In genomic region chr15:11903196-11904042, GRCm38 (mm10) we compare ENCODE assay signal across 7 mouse cellular contexts. TPM values are rescaled to one million over a fixed set of nuclear protein-coding genes. Genes with fewer than 3 reads are reported as not detected.
DNase-seq lines count a peak whose midpoint lies in the region; ATAC-seq and TF ChIP-seq lines count a peak whose summit lies in the region.

No protein-coding gene starts in this region.

- TF ChIP-seq POLR2A in brain, embryonic 14.5 days (IDR thresholded peaks at IDR 0.05; ENCODE audit: borderline replicate concordance, extremely low read depth, insufficient read depth, insufficient read length, poor library complexity, severe bottlenecking): no peak
- no peak for TF ChIP-seq POLR2A in olfactory bulb, adult 2 months (IDR thresholded peaks at IDR 0.05; ENCODE audit: insufficient read depth, low read depth, low read length)

- H3K9me3 ChIP-seq in forebrain, embryonic 13.5 days (replicated peaks): no peaks in the 10 kb centered on the region
- H3K9me3 ChIP-seq in intestine, embryonic 16.5 days (ENCODE audit: control insufficient read depth, low read length): no peaks in the 10 kb centered on the region
- no peaks in the 10 kb centered on the region for H3K9me3 ChIP-seq in liver, embryonic 16.5 days (replicated peaks; ENCODE audit: control insufficient read depth, low read length)

- H3K4me1 ChIP-seq in forebrain, embryonic 13.5 days: peaks cover 39% of the 10 kb centered on the region
- H3K4me1 ChIP-seq in intestine, embryonic 16.5 days (ENCODE audit: control insufficient read depth, insufficient read depth, low read length): peaks cover 20% of the 10 kb centered on the region
- H3K4me1 ChIP-seq in liver, embryonic 16.5 days (ENCODE audit: control insufficient read depth, low read depth, low read length): no peaks in the 10 kb centered on the region
- H3K4me1 ChIP-seq in olfactory bulb, adult 2 months (ENCODE audit: control insufficient read depth, insufficient read depth, low read length): peaks cover 38% of the 10 kb centered on the region

- DNase-seq in brain, embryonic 14.5 days (ENCODE audit: low read depth): peak; percentile 44
- DNase-seq in spleen, adult 12 weeks (ENCODE audit: low spot score): no peak
- DNase-seq in spleen, postnatal 14 days (ENCODE audit: low spot score in 2 of 2): no peak

- peaks cover 68% of the 10 kb centered on the region for H3K27me3 ChIP-seq in forebrain, embryonic 13.5 days
- H3K27me3 ChIP-seq in intestine, embryonic 16.5 days (replicated peaks; ENCODE audit: control insufficient read depth, insufficient read depth, low read length): peaks cover 13% of the 10 kb centered on the region
- H3K27me3 ChIP-seq in liver, embryonic 16.5 days (ENCODE audit: control insufficient read depth, insufficient read depth, low read depth, low read length): peaks cover 47% of the 10 kb centered on the region

- peak; percentile 8; the same call in 1 of the 2 replicates for ATAC-seq in forebrain, embryonic 13.5 days
- peak; percentile 14; the same call in 1 of the 2 replicates for ATAC-seq in intestine, embryonic 16.5 days
- ATAC-seq in liver, embryonic 16.5 days (ENCODE audit: low read depth): peak; percentile 56

- peak overlapping the region; percentile 94 for H3K4me2 ChIP-seq in forebrain, embryonic 13.5 days
- peak overlapping the region; percentile 95 for H3K4me2 ChIP-seq in intestine, embryonic 16.5 days (ENCODE audit: low read depth, low read length)
- H3K4me2 ChIP-seq in liver, embryonic 16.5 days (ENCODE audit: low read depth, low read length): peak overlapping the region; percentile 68

- H3K36me3 ChIP-seq in forebrain, embryonic 13.5 days (ENCODE audit: poor library complexity, severe bottlenecking): no peaks in the 10 kb centered on the region
- H3K36me3 ChIP-seq in intestine, embryonic 16.5 days (ENCODE audit: control insufficient read depth, insufficient read depth, low read length): no peaks in the 10 kb centered on the region
- no peaks in the 10 kb centered on the region for H3K36me3 ChIP-seq in liver, embryonic 16.5 days (ENCODE audit: control insufficient read depth, insufficient read depth)

- no peak overlapping the region for H3K27ac ChIP-seq in forebrain, embryonic 13.5 days
- H3K27ac ChIP-seq in intestine, embryonic 16.5 days (ENCODE audit: low read length): peak overlapping the region; percentile 68
- no peak overlapping the region for H3K27ac ChIP-seq in liver, embryonic 16.5 days (ENCODE audit: low read length)
- no peak overlapping the region for H3K27ac ChIP-seq in olfactory bulb, adult 2 months (ENCODE audit: insufficient read depth, low read depth, low read length)

- H3K4me3 ChIP-seq in forebrain, embryonic 13.5 days: peak overlapping the region; percentile 46
- peak overlapping the region; percentile 71 for H3K4me3 ChIP-seq in intestine, embryonic 16.5 days (ENCODE audit: low read length)
- H3K4me3 ChIP-seq in liver, embryonic 16.5 days (ENCODE audit: low read depth, low read length): peak overlapping the region; percentile 54
- H3K4me3 ChIP-seq in olfactory bulb, adult 2 months (ENCODE audit: insufficient read depth, low read depth, low read length): peak overlapping the region; percentile 44; the same call in 1 of the 2 replicates

- no peak for TF ChIP-seq CTCF in brain, embryonic 14.5 days (IDR thresholded peaks at IDR 0.05; ENCODE audit: borderline replicate concordance, extremely low read depth, insufficient read depth, insufficient read length)
- TF ChIP-seq CTCF in olfactory bulb, adult 2 months (IDR thresholded peaks at IDR 0.05; ENCODE audit: insufficient read depth, low read depth, low read length): no peak

- WGBS in forebrain, embryonic 13.5 days: 2% methylated on average over 34 of the region's 34 CpGs
- 11% methylated on average over 34 of the region's 34 CpGs for WGBS in intestine, embryonic 16.5 days
- WGBS in liver, embryonic 16.5 days (ENCODE audit: insufficient replicate concordance): 7% methylated on average over 34 of the region's 34 CpGs
- WGBS in olfactory bulb, adult 2 months: 24% methylated on average over 34 of the region's 34 CpGs

- peak overlapping the region; percentile 48 for H3K9ac ChIP-seq in forebrain, embryonic 13.5 days
- peak overlapping the region; percentile 80 for H3K9ac ChIP-seq in intestine, embryonic 16.5 days (ENCODE audit: low read depth, low read length)
- peak overlapping the region; percentile 24; the same call in 1 of the 2 replicates for H3K9ac ChIP-seq in liver, embryonic 16.5 days (ENCODE audit: low read depth, low read length)

RNA-seq across cellular contexts. Expression of gene Npr3, which starts 3.7 kb away (rescaled TPM):
- 2.1 and 4.7 TPM in 2 replicates for polyA plus RNA-seq in brain, embryonic 14.5 days (2012; rRNA removed)
- 0.59 and 1.6 TPM in 2 replicates for polyA plus RNA-seq in forebrain, embryonic 13.5 days (2015; fragmentation: Nextera tagmentation; extraction: Ambion mirVana)
- 5.0 TPM in 2 replicates for polyA plus RNA-seq in intestine, embryonic 16.5 days (2015; fragmentation: Nextera tagmentation; extraction: Ambion mirVana)
- polyA plus RNA-seq in liver, embryonic 16.5 days (2015; fragmentation: Nextera tagmentation; extraction: Ambion mirVana): 1.4 TPM in 2 replicates
- polyA plus RNA-seq in olfactory bulb, adult 2 months (2012; ENCODE audit: insufficient read depth, insufficient read length, low replicate concordance, missing spikeins): not detected in 2 replicates

Comparison
In these comparisons a context has a peak if more than half of its experiments do, and no peak if none do; other contexts are left out.
1. H3K9ac ChIP-seq: peak in every context shown above with its lines; median percentile 80 in intestine, embryonic 16.5 days; 48 in forebrain, embryonic 13.5 days; 24 in liver, embryonic 16.5 days.